Mouse (Mus musculus) B cell, adult 2 months (primary cell): ENCODE data around the gene Dbf4.

Experiments used
- DNase-seq, 2 experiments: peaks; one replicate each; pipeline ENCODE4 v3.0.0; 2022

Gene Dbf4

DNA sequence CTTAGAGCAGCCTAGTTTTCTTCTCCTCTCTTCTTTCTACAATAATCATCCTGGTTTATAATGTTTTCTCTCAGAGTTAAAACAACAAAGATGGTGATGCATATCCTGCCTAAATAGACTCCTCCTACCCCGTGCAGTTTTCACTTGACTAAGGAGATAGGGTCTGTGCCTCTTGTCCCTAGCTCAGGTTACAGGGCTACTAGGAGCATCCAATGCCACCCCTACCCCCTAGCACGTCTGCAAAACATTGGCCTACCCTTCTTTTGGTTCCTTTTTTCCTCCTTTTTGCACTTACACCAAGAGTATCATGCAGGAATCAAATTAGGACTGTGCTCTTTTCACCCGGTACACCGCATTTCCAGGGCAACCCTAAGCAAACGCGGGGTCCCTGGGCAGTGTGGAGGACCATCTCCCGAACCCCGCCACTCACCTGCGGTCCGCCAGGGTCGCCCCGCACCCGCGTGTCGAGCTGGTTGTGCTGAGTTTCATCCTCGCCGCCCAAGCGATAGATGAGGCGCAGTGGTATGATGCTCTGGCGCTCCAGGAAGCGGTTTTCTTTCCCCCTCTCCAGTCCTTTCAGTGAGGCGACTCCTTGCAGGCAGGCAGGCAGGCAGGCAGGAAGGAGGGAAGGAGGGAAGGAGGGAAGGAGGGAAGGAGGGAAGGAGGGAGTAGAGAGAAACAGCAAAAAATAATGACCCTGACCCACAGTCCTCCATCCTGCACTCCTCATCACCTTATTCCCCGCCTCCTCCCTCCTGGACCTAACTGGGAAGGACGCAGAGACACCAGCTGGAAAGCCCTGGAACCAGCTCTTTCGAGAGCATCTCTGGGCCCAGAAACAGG is 55.5 kb downstream of the Dbf4 start:
- DNase-seq: no peak

DNA sequence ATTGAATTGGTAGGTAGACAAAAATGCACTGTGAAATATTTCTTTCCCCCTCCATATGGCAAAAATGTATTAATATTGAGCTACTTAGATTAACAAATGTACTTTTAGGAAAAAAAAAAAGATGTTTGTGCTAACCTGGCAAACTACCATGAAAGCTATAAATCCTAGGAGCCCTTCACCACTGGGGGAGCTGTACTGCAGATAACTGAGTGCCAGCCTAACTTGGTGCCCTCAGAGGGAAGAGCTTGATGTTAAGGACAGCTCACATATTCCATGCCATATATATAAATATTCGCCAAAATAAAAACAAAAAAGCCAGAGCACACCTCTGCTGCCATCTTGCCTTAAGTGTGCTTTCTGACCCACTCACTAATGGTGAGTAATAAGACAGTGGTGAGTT is 60.2 kb downstream of the Dbf4 start:
- no peak for DNase-seq

DNA sequence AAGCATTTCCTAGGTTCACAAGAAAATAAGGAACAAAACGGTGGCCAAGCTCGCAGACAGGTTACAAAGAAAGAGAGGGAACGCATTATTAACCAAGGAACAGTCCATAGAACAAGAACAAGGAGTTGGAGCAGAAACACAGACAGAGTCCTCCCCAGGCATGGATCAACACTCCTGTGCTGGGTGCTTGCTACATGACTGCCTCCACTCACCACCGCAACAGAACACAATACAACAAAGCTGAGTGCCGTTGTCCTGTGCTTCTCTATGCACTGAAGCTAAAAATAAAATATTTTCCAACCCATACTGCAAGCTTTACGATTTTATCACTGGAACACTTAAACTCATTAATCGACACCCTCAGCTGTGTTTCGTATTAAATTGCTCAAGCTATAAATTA is 64.8 kb downstream of the Dbf4 start:
- DNase-seq: no peak

DNA sequence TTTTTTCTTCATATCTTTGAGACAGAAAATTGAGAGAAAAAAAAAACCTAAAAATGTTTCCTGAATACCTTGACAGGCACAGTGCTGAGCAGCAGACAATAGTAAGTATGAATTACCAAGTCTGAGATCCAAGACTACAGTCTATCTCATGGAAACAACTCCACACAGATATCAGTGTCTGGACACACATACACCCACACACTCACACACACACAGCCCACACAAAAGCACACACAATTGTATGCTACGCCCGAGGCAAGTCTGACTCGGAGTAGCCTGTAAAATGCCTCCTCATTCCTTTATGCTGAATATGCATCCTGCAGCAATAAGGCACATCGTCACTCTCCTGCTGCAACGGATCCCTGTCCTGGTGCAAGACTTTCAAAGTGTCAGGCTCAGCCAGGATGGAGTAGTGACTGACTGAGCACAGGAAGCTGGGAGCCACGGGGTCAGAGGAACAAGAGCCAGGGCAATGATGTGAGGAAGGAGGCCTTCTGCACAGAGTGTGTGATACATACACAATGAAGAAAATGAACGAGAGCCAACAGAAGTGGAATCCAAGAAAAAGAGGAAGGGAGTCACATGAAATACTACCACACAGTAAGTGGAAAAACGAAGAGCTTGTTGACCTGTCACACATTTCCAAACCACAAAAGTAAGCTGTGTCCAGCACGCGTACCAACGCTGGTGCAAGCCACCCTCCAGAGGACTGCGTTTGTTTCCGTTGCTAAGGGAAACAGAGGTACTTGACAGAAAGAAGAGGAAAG is 65.4 kb downstream of the Dbf4 start:
- no peak for DNase-seq

DNA sequence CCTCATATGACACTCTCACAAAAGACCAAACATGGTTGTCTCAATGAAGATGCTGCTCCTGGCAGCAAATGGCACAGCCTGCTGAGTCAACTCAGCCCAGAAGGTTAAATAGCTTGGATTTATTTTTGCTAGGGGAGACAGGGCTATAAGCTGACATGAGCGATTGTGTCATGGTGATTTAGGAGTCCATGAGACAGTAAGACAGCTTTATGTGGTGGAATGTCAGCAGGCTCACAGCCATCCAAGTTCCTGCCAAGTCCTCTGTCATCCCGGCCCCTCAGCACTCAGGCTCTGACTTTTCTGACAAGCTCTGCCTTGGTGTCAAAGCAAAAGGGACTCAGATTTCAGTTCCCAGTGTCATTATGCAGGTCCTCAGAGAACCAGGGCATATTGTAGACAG is 66.2 kb downstream of the Dbf4 start:
- no peak for DNase-seq

DNA sequence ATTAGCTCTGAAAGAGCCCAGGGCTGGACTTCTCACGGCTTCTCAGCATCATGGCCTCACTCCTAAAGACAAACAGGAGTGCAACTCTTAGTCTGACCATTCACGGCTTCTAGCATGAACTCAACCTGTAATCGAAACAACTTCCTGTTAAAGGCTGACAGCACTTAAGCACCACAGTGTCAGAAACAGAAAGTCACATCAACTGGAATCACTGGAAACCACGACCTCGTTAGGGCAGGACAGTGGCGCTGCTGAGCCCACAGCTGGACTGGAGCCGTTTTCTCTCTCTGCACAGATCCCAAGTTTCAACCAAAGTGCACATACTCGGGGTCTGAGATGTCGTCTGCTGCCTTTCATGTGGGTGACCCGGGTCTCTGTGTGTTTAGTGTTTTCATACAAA is 73.0 kb downstream of the Dbf4 start:
- DNase-seq: no peak
